Mouse (Mus musculus): Measurements from ENCODE around the gene Ifnl3. TPM values are rescaled to one million over a fixed set of nuclear protein-coding genes. Genes with fewer than 3 reads are reported as not detected.

The Ifnl3 gene
- polyA plus RNA-seq, 1 experiment: not detected

DNA sequence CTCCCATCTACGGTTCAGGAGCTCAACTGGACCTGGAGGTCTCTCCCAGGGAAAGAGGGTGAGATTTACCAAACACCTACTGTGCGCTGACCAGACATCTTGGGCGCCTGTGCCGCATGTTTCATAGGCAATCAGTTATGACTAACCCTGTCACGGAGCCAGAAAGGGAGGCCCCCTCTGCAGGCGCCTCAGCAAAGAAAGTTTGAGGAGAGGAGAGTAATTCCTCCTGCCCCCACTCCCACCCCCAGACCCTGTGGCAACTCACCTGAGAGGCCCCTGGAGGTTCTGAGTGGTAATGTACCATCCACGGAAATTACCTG, 23.2 kb downstream of the Ifnl3 start:
- no peak for TF ChIP-seq POLR2A (IDR thresholded peaks at IDR 0.05; ENCODE audit: borderline replicate concordance, low read depth, low read length)
- TF ChIP-seq CTCF (IDR thresholded peaks at IDR 0.05; ENCODE audit: low read depth, low read length): no peak
- H3K27ac ChIP-seq (ENCODE audit: insufficient read depth, low read depth, low read length): no peak overlapping the region
- no peak overlapping the region for H3K4me3 ChIP-seq (ENCODE audit: insufficient read depth, low read length)
- peaks cover 8% of the 10 kb centered on the region for H3K4me1 ChIP-seq (ENCODE audit: control insufficient read depth, insufficient read depth, low read length)

DNA sequence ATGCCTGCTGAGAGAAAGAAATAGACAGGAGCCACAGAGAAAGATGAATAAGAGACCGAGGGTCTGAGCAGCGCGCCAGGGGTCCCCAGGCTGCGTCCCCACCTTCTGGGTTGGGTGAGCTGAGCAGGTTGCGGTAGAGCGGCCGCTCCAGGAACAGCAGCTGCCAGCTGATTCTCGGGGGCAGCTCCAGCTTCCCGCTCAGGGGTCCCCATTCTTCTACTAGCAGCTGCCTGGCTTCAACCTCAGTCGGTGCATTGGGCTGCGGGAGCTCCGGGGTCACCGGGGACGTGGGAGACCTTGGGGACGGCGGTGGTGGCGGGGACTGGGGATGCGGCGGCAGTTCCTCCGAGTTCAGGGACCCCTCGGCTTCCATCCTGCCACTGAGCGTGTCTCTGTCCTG, 24.0 kb downstream of the Ifnl3 start:
- H3K4me3 ChIP-seq (ENCODE audit: insufficient read depth, low read length): peak overlapping the region; percentile 19; the same call in 1 of the 2 replicates

DNA sequence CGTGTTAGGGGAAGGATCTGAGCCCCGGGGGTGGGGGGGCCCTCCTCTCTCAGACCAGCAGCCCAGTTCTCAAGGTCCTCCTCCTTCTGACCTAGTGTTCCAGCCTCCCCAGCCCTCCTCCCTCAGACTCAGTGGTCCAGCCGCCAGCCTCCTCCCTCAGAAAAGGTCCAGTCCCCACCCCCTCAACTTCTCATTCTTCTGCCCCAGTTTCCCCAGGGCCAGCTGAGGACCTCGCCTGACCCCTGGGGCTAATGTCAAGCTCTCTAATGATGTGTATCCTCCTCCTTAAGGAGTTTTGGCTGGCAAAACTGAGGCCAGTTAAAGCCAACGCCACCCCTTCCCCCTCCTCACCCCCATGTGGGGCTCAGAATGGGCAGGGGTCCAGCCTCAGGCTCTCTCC, 24.5 kb downstream of the Ifnl3 start, which contains the start of gene Nccrp1:
TSS of gene Nccrp1 (minus strand) at position 101 of the 400 bp plus-strand sequence.
- peak within 1 kb of the TSS; percentile 19; the same call in 1 of the 2 replicates for H3K4me3 ChIP-seq (ENCODE audit: insufficient read depth, low read length)
- H3K4me1 ChIP-seq (ENCODE audit: control insufficient read depth, insufficient read depth, low read length): peaks cover 8% of the 10 kb centered on the region
- TF ChIP-seq POLR2A (IDR thresholded peaks at IDR 0.05; ENCODE audit: borderline replicate concordance, low read depth, low read length): no peak
- TF ChIP-seq CTCF (IDR thresholded peaks at IDR 0.05; ENCODE audit: low read depth, low read length): no peak
- H3K27ac ChIP-seq (ENCODE audit: insufficient read depth, low read depth, low read length): no peak within 1 kb of the TSS

More for the DNA sequence above, 24.0 kb downstream of the Ifnl3 start:
- no peak for TF ChIP-seq POLR2A (IDR thresholded peaks at IDR 0.05; ENCODE audit: borderline replicate concordance, low read depth, low read length)
- no peak for TF ChIP-seq CTCF (IDR thresholded peaks at IDR 0.05; ENCODE audit: low read depth, low read length)
- peaks cover 8% of the 10 kb centered on the region for H3K4me1 ChIP-seq (ENCODE audit: control insufficient read depth, insufficient read depth, low read length)
- no peak overlapping the region for H3K27ac ChIP-seq (ENCODE audit: insufficient read depth, low read depth, low read length)

DNA sequence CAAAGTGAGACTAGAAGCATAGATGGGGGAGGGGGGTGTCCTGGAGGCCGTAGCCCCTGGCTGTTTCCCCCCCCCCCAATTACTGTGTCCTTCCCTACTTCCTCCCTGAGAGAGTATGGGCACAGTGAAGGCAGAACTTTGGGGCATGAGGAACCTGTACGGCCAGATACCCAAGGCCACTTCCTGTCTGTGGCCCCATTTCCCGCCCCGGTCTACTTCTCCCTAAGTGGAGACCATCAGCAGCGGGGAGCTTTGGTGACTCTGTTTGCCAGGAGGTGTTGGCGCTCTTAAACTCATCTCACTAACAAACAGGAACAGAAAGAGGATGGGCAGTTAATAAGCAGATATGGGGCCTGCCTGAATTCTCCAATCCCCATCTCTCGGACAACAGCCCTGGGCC, 25.0 kb downstream of the Ifnl3 start:
- Histone ChIP-seq H3K27ac (ENCODE audit: insufficient read depth, low read depth, low read length) (no peak overlapping the region), H3K4me3 (ENCODE audit: insufficient read depth, low read length) (no peak overlapping the region), H3K4me1 (ENCODE audit: control insufficient read depth, insufficient read depth, low read length) (peaks cover 8% of the 10 kb centered on the region)
- no peak for TF ChIP-seq POLR2A (IDR thresholded peaks at IDR 0.05; ENCODE audit: borderline replicate concordance, low read depth, low read length)
- no peak for TF ChIP-seq CTCF (IDR thresholded peaks at IDR 0.05; ENCODE audit: low read depth, low read length)

DNA sequence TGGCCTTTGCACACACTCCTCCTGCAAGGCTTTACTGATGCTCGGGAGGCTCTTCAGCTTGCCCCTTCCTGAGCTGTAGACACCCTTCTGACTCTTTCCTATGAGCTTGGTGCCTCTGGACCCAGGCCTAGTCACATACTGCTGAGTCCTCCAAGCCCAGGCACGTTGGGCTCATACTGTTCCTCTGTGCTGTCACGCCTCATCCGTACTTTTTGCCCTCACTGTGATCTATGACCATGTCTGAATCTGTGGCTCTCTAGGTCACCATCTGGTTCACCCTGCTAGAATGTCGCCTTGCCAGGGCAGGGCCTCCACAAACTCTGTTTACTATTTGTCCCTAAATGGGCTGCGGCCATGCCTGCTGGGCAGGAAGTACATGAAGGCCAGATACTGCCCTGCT, 30.4 kb downstream of the Ifnl3 start:
- H3K27ac ChIP-seq (ENCODE audit: insufficient read depth, low read depth, low read length): no peak overlapping the region
- no peak overlapping the region for H3K4me3 ChIP-seq (ENCODE audit: insufficient read depth, low read length)
- H3K4me1 ChIP-seq (ENCODE audit: control insufficient read depth, insufficient read depth, low read length): peaks cover under 1% of the 10 kb centered on the region; the same call in 1 of the 2 replicates
- TF ChIP-seq POLR2A (IDR thresholded peaks at IDR 0.05; ENCODE audit: borderline replicate concordance, low read depth, low read length): no peak
- TF ChIP-seq CTCF (IDR thresholded peaks at IDR 0.05; ENCODE audit: low read depth, low read length): no peak

DNA sequence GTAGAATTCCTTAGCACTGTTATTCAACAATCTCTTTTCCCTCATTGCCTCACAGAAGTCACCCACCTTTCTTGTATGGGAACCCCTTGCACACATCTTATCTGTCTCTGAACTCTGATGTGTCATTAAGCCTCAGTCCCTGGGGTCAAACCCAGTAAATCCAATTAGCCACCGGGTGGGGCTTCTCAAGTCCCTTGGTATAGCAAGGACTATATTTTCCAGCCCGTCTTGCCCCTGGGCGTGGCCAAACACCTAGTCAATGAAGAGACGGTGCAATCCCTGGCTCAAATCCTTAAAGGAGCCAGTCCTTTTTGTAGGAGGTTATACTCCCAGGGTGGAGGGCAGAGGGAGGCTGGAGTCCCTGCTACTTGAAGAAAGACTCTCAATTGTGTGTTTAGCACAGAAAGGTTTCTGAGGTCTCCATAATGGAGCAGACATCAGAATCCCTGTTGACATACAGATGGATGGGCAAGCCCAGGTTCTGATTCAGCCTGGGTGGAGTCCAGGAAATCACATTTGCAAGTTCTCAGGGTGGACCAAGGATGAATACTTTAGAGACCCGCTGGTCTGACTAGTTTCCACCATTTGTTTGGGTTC, 33.4 kb downstream of the Ifnl3 start:
- no peaks in the 10 kb centered on the region for H3K4me1 ChIP-seq (ENCODE audit: control insufficient read depth, insufficient read depth, low read length)
- TF ChIP-seq CTCF (IDR thresholded peaks at IDR 0.05; ENCODE audit: low read depth, low read length) (no peak), POLR2A (IDR thresholded peaks at IDR 0.05; ENCODE audit: borderline replicate concordance, low read depth, low read length) (no peak)
- H3K27ac ChIP-seq (ENCODE audit: insufficient read depth, low read depth, low read length): no peak overlapping the region
- H3K4me3 ChIP-seq (ENCODE audit: insufficient read depth, low read length): no peak overlapping the region

DNA sequence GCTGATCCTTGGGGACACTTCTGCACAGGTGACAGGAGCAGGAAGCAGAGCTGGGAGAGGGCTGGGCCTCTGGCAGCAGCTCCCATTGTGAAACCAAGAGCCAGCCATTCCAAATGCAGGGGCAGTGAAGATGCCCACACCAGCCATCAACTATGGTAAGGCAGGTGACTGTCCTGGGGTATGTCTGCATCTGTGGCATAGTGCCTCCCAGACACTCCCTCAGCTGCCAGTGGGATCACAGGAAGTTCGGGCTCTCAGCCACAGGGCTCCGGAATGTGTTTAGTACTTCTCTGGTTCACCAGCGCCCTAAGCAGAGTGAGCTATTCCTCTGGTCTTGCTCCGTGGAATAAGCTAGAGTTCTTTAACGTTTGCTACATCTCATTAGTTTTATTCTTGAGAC, 34.4 kb downstream of the Ifnl3 start:
- H3K27ac ChIP-seq (ENCODE audit: insufficient read depth, low read depth, low read length): no peak overlapping the region
- no peak overlapping the region for H3K4me3 ChIP-seq (ENCODE audit: insufficient read depth, low read length)
- H3K4me1 ChIP-seq (ENCODE audit: control insufficient read depth, insufficient read depth, low read length): no peaks in the 10 kb centered on the region
- no peak for TF ChIP-seq CTCF (IDR thresholded peaks at IDR 0.05; ENCODE audit: low read depth, low read length)
- no peak for TF ChIP-seq POLR2A (IDR thresholded peaks at IDR 0.05; ENCODE audit: borderline replicate concordance, low read depth, low read length)

DNA sequence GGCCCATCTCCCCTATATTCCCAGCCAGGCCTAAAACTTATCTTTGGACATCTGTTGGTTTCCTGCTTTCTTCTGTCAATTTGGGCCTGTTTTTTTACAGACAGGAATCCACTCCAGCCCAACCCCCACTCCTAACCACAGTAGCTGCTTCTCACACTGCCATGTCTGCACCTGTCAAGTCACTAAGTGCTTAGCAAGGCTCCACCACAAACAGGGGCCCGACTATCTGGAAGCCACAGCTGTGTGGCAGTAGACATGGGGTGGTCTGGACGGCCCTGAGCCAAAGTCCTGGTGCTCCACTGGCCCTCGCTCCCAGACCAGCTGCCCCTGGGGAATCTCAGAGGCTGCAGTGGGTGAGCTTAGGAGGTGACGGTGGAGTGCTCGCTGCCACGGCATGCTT, 35.1 kb downstream of the Ifnl3 start:
- no peak for TF ChIP-seq CTCF (IDR thresholded peaks at IDR 0.05; ENCODE audit: low read depth, low read length)
- no peak for TF ChIP-seq POLR2A (IDR thresholded peaks at IDR 0.05; ENCODE audit: borderline replicate concordance, low read depth, low read length)
- H3K4me1 ChIP-seq (ENCODE audit: control insufficient read depth, insufficient read depth, low read length): no peaks in the 10 kb centered on the region
- no peak overlapping the region for H3K27ac ChIP-seq (ENCODE audit: insufficient read depth, low read depth, low read length)
- H3K4me3 ChIP-seq (ENCODE audit: insufficient read depth, low read length): no peak overlapping the region

DNA sequence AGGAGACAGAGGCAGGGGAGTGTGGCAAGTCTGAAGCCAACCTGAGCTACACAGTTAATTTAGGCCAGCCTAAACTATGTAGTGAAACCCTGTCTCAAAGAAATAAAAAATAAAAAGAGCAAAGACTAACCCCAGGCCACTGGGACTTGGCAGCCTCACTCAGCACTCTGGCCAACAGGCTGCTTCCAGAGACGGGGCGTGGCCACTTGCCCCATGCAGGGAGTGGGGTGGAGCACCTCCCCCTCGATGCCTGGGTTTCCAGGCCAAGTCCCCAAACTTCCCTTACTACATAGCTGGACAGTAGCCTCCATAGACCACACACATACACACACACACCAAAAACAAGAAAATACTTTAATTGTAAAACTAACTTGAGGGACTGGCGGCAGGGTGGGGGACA, 35.9 kb downstream of the Ifnl3 start:
- Histone ChIP-seq H3K4me1 (ENCODE audit: control insufficient read depth, insufficient read depth, low read length) (no peaks in the 10 kb centered on the region), H3K4me3 (ENCODE audit: insufficient read depth, low read length) (no peak overlapping the region), H3K27ac (ENCODE audit: insufficient read depth, low read depth, low read length) (no peak overlapping the region)
- TF ChIP-seq CTCF (IDR thresholded peaks at IDR 0.05; ENCODE audit: low read depth, low read length) (no peak), POLR2A (IDR thresholded peaks at IDR 0.05; ENCODE audit: borderline replicate concordance, low read depth, low read length) (no peak)

DNA sequence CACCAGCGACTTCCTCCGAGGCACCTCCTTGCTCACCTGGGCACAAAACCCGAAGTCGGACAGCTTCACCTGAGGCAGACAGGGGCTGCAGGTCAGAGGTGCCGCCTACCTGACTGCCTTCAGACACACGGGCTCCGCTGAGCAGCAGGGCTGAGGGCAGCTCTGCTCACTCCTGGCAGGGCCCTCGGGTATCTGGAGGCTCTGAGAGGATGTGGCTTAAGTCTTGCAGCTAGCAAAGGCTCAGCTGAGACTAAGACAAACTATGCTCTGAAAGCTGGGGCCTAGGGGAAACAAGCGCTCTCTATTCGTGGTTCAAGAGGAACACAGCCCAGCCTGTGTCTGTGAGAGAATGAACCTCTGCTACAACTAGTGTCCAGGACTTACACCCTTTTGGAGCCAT, 38.2 kb downstream of the Ifnl3 start:
- H3K27ac ChIP-seq (ENCODE audit: insufficient read depth, low read depth, low read length): no peak overlapping the region
- no peaks in the 10 kb centered on the region for H3K4me1 ChIP-seq (ENCODE audit: control insufficient read depth, insufficient read depth, low read length)
- TF ChIP-seq POLR2A (IDR thresholded peaks at IDR 0.05; ENCODE audit: borderline replicate concordance, low read depth, low read length): no peak
- no peak for TF ChIP-seq CTCF (IDR thresholded peaks at IDR 0.05; ENCODE audit: low read depth, low read length)
- H3K4me3 ChIP-seq (ENCODE audit: insufficient read depth, low read length): no peak overlapping the region

DNA sequence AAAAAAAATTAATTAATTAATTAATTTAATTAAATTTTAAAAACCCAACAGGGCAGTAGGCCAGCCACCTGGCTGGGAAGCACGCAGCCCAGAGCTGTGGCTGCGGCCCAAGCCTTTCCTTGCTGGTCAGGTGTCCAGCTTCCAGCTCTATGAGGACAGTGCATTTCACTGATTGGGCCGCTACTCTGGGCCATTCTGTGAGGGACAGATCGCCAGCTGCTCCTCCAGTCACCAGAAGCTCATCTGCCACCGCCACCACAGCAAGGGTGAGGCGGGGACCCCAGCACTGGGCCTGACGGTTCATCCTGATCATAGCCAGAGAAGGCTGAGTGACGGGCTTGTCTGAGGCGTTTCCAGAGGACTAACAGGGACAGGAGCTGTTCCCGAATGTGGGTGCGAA, 39.3 kb downstream of the Ifnl3 start:
- Histone ChIP-seq H3K27ac (ENCODE audit: insufficient read depth, low read depth, low read length) (no peak overlapping the region), H3K4me1 (ENCODE audit: control insufficient read depth, insufficient read depth, low read length) (no peaks in the 10 kb centered on the region), H3K4me3 (ENCODE audit: insufficient read depth, low read length) (no peak overlapping the region)
- TF ChIP-seq CTCF (IDR thresholded peaks at IDR 0.05; ENCODE audit: low read depth, low read length) (no peak), POLR2A (IDR thresholded peaks at IDR 0.05; ENCODE audit: borderline replicate concordance, low read depth, low read length) (no peak)

All from bone marrow macrophage, adult 2 months (primary cell).